Mouse (Mus musculus) hindbrain, postnatal 0 days (tissue): ENCODE measurements around the gene Dnah2. TPM values are rescaled to one million over a fixed set of nuclear protein-coding genes. Genes with fewer than 3 reads are reported as not detected.

Experiments used
- ATAC-seq: fragments of 200-750 bp; cut with Nextera tagmentation; 2 replicates; pipeline ENCODE4 v1.8.0; 2017; ENCODE audit warnings: mild to moderate bottlenecking, moderate TSS enrichment, moderate library complexity
- DNase-seq: peaks from one replicate; pipeline ENCODE4 v3.0.0-alpha.2; 2015; ENCODE audit warnings: low spot score
- H3K27ac ChIP-seq: fragments of 300-500 bp; sonication (generic); 2 replicates; pipeline ENCODE4 v1.5.1; 2014; ENCODE audit warnings: mild to moderate bottlenecking
- H3K27me3 ChIP-seq: fragments of 300-500 bp; sonication (generic); 2 replicates; pipeline ENCODE4 v1.6.1; 2014; ENCODE audit warnings: low read length, mixed read lengths; ENCODE audit not compliant: insufficient read depth
- H3K36me3 ChIP-seq: fragments of 300-500 bp; sonication (generic); 2 replicates; pipeline ENCODE4 v1.6.1; 2014; ENCODE audit warnings: low read length, mixed read lengths; ENCODE audit not compliant: insufficient read depth
- H3K4me1 ChIP-seq: fragments of 300-500 bp; sonication (generic); 2 replicates; pipeline ENCODE4 v1.6.1; 2014; ENCODE audit warnings: antibody characterized with exemption, low read length, mixed read lengths; ENCODE audit not compliant: insufficient read depth
- H3K4me2 ChIP-seq: fragments of 300-500 bp; sonication (generic); 2 replicates; pipeline ENCODE4 v1.6.1; 2014; ENCODE audit warnings: low read depth, mild to moderate bottlenecking, low read length, moderate library complexity, mixed read lengths
- H3K4me3 ChIP-seq: fragments of 300-500 bp; sonication (generic); 2 replicates; pipeline ENCODE4 v1.5.1; 2014; ENCODE audit warnings: low read length
- H3K9ac ChIP-seq: fragments of 300-500 bp; sonication (generic); replicated peaks from 2 replicates; pipeline ENCODE4 v1.6.1; 2014; ENCODE audit warnings: mild to moderate bottlenecking, low read length, moderate library complexity, mixed read lengths
- H3K9me3 ChIP-seq: fragments of 300-500 bp; sonication (generic); 2 replicates; pipeline ENCODE4 v1.6.1; 2016; ENCODE audit warnings: low read length, mixed read lengths
- CTCF ChIP-seq: IDR thresholded peaks from 2 replicates; pipeline ENCODE4 v1.5.1; 2016; ENCODE audit warnings: antibody characterized with exemption, control low read depth, low read depth
- WGBS: fragments of 180-500 bp; shearing (Covaris S2); extraction: QIAGEN DNeasy Blood & Tissue Kit; methylation state at CpG from one replicate; pipeline ENCODE4 v1.1.7; 2014; 5-methylcytosine and 5-hydroxymethylcytosine counted together
- polyA plus RNA-seq: library from polyadenylated mRNA; unstranded; fragments of >200 nt; fragmentation: Nextera tagmentation; extraction: Ambion mirVana; gene quantifications from 2 replicates; pipeline ENCODE4 v1.2.1, GENCODE M21; 2015
- total RNA-seq: library from RNA; depleted of rRNA; stranded (reverse); fragments of >200 nt; gene quantifications from 2 replicates; pipeline ENCODE4 v1.2.3, GENCODE M21; 2014

Dnah2 gene
- total and polyA plus RNA-seq, 2 experiments from 2014 or later: 2.0 to 3.9 TPM

- WGBS: 79% methylated on average over 2 of the region's 2 CpGs
- Histone ChIP-seq H3K9me3 (no peaks in the 10 kb centered on the region), H3K27ac (no peak overlapping the region), H3K36me3 (no peaks in the 10 kb centered on the region), H3K4me1 (no peaks in the 10 kb centered on the region), H3K4me3 (no peak overlapping the region), H3K4me2 (no peak overlapping the region), H3K27me3 (no peaks in the 10 kb centered on the region), H3K9ac (no peak overlapping the region)
- DNase-seq (no peak), ATAC-seq (no peak)
- TF ChIP-seq CTCF: no peak
Observed at GRCm38 (mm10) chr11:69487474-69487873, 61.4 kb downstream of the Dnah2 start.

- H3K4me3 ChIP-seq: no peak overlapping the region
- ATAC-seq: no peak
- no peaks in the 10 kb centered on the region for H3K9me3 ChIP-seq
- H3K4me1 ChIP-seq: no peaks in the 10 kb centered on the region
- 90% methylated on average over 8 of the region's 8 CpGs for WGBS
- TF ChIP-seq CTCF: no peak
- H3K36me3 ChIP-seq: no peaks in the 10 kb centered on the region
- no peak overlapping the region for H3K9ac ChIP-seq
- H3K4me2 ChIP-seq: no peak overlapping the region
- H3K27me3 ChIP-seq: no peaks in the 10 kb centered on the region
- DNase-seq: no peak
- no peak overlapping the region for H3K27ac ChIP-seq
Observed at GRCm38 (mm10) chr11:69477645-69478044, 71.3 kb downstream of the Dnah2 start.

GRCm38 (mm10) chr11:69476802-69477201 lies 72.1 kb downstream of the Dnah2 start:
- Histone ChIP-seq H3K4me2 (no peak overlapping the region), H3K36me3 (no peaks in the 10 kb centered on the region), H3K27me3 (no peaks in the 10 kb centered on the region), H3K9ac (no peak overlapping the region), H3K4me1 (no peaks in the 10 kb centered on the region), H3K27ac (no peak overlapping the region), H3K4me3 (no peak overlapping the region), H3K9me3 (no peaks in the 10 kb centered on the region)
- ATAC-seq: no peak
- 94% methylated on average over 10 of the region's 10 CpGs for WGBS
- no peak for DNase-seq
- TF ChIP-seq CTCF: no peak

GRCm38 (mm10) chr11:69474737-69475136 lies 74.2 kb downstream of the Dnah2 start:
- no peak overlapping the region for H3K9ac ChIP-seq
- H3K27ac ChIP-seq: no peak overlapping the region
- H3K9me3 ChIP-seq: no peaks in the 10 kb centered on the region
- no peaks in the 10 kb centered on the region for H3K4me1 ChIP-seq
- H3K4me3 ChIP-seq: no peak overlapping the region
- TF ChIP-seq CTCF: no peak
- no peaks in the 10 kb centered on the region for H3K27me3 ChIP-seq
- 62% methylated on average over 5 of the region's 5 CpGs for WGBS
- no peak overlapping the region for H3K4me2 ChIP-seq
- DNase-seq (no peak), ATAC-seq (no peak)
- H3K36me3 ChIP-seq: no peaks in the 10 kb centered on the region

- 83% methylated on average over 5 of the region's 5 CpGs for WGBS
- no peak for TF ChIP-seq CTCF
Observed at GRCm38 (mm10) chr11:69472687-69473086, 76.2 kb downstream of the Dnah2 start.

GRCm38 (mm10) chr11:69471491-69471890 lies 77.4 kb downstream of the Dnah2 start:
- ATAC-seq (no peak), DNase-seq (no peak)
- Histone ChIP-seq H3K27me3 (no peaks in the 10 kb centered on the region), H3K4me1 (no peaks in the 10 kb centered on the region), H3K36me3 (no peaks in the 10 kb centered on the region), H3K4me3 (no peak overlapping the region), H3K4me2 (no peak overlapping the region), H3K27ac (no peak overlapping the region), H3K9ac (no peak overlapping the region), H3K9me3 (no peaks in the 10 kb centered on the region)
- WGBS: 25% methylated on average over 8 of the region's 8 CpGs
- no peak for TF ChIP-seq CTCF

More at GRCm38 (mm10) chr11:69472687-69473086, 76.2 kb downstream of the Dnah2 start:
- Histone ChIP-seq H3K9me3 (no peaks in the 10 kb centered on the region), H3K27me3 (no peaks in the 10 kb centered on the region), H3K4me1 (no peaks in the 10 kb centered on the region), H3K4me2 (no peak overlapping the region), H3K4me3 (no peak overlapping the region), H3K9ac (no peak overlapping the region), H3K27ac (no peak overlapping the region), H3K36me3 (no peaks in the 10 kb centered on the region)
- DNase-seq: no peak
- ATAC-seq: no peak

- no peaks in the 10 kb centered on the region for H3K27me3 ChIP-seq
Observed at GRCm38 (mm10) chr11:69469301-69469700, 79.6 kb downstream of the Dnah2 start.

More at GRCm38 (mm10) chr11:69469301-69469700, 79.6 kb downstream of the Dnah2 start:
- 84% methylated on average over 9 of the region's 9 CpGs for WGBS
- Histone ChIP-seq H3K36me3 (no peaks in the 10 kb centered on the region), H3K4me1 (no peaks in the 10 kb centered on the region), H3K9ac (no peak overlapping the region), H3K4me2 (no peak overlapping the region), H3K9me3 (no peaks in the 10 kb centered on the region), H3K4me3 (no peak overlapping the region), H3K27ac (no peak overlapping the region)
- no peak for TF ChIP-seq CTCF
- no peak for ATAC-seq
- no peak for DNase-seq
